Mouse (Mus musculus): ENCODE data around the gene Areg. TPM values are rescaled to one million over a fixed set of nuclear protein-coding genes. Genes with fewer than 3 reads are reported as not detected.

Areg gene
- not detected for polyA plus RNA-seq (2014; fragmentation: Illumina TruSeq; extraction: RNeasy Lipid Tissue Mini Kit (QIAGEN cat#74804); ENCODE audit: low read depth, low replicate concordance)

GRCm38 (mm10) chr5:91139446-91139873 lies at the start of gene Areg:
Gene Areg (plus strand): TSS chr5:91139599.

Other genes starting within 250 kb of the Areg start
- gene Cxcl1, start 248.4 kb upstream of the Areg start, polyA plus RNA-seq (2014; fragmentation: Illumina TruSeq; extraction: RNeasy Lipid Tissue Mini Kit (QIAGEN cat#74804); ENCODE audit: low read depth, low replicate concordance): 17.5 TPM
- gene Cxcl2, start 235.7 kb upstream of the Areg start, polyA plus RNA-seq (2014; fragmentation: Illumina TruSeq; extraction: RNeasy Lipid Tissue Mini Kit (QIAGEN cat#74804); ENCODE audit: low read depth, low replicate concordance): not detected
- gene Mthfd2l, start 208.5 kb upstream of the Areg start, polyA plus RNA-seq (2014; fragmentation: Illumina TruSeq; extraction: RNeasy Lipid Tissue Mini Kit (QIAGEN cat#74804); ENCODE audit: low read depth, low replicate concordance): 7.2 TPM
- not detected for gene Epgn, start 112.1 kb upstream of the Areg start, polyA plus RNA-seq (2014; fragmentation: Illumina TruSeq; extraction: RNeasy Lipid Tissue Mini Kit (QIAGEN cat#74804); ENCODE audit: low read depth, low replicate concordance)
- 0.56 TPM for gene Ereg, start 65.0 kb upstream of the Areg start, polyA plus RNA-seq (2014; fragmentation: Illumina TruSeq; extraction: RNeasy Lipid Tissue Mini Kit (QIAGEN cat#74804); ENCODE audit: low read depth, low replicate concordance)